Mouse (Mus musculus): Measurements from ENCODE around the gene Ntsr1. TPM values are rescaled to one million over a fixed set of nuclear protein-coding genes. Genes with fewer than 3 reads are reported as not detected.

The Ntsr1 gene
- total and polyA plus RNA-seq, 3 experiments: not detected

GRCm38 (mm10) chr2:180484882-180485281 is 14.9 kb upstream of the Ntsr1 start:
- no peak for DNase-seq (ENCODE audit: low read depth, low spot score)
- H3K27me3 ChIP-seq (ENCODE audit: control insufficient read depth in 1 of 2, insufficient read depth in 2 of 2, low read length in 2 of 2): peaks cover 2 to 9% of the 10 kb centered on the region in 2 experiments

DNA sequence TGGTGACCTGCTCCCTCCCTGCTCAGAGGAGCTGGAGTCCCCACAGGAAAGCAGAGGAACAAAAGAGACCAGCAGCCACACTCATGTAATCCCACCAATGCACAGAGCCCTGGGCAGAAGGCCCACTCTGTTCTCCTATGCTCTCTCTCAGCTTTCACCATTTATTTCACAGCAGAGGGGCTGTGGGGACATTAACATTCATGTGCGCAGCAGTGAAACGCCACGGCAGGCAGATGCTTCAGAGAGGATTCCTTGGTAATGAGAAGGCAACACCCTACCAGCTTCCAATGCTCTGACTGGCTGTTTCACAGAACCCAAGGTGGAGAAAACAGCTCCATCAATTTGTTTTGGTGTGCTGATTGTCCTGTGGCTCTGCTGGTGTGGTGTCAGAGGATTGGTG is 14.5 kb upstream of the Ntsr1 start:
- no peak for TF ChIP-seq MYB (IDR thresholded peaks at IDR 0.05; ENCODE audit: low read depth, low read length)
- TF ChIP-seq SMC3 (IDR thresholded peaks at IDR 0.05; ENCODE audit: low read depth, low read length): no peak
- TF ChIP-seq ZMIZ1 (IDR thresholded peaks at IDR 0.05; ENCODE audit: low read depth, low read length): no peak
- TF ChIP-seq POLR2A (IDR thresholded peaks at IDR 0.05; ENCODE audit: control insufficient read depth in 1 of 2, insufficient read depth in 1 of 2, low read depth in 1 of 2, low read length in 2 of 2, poor library complexity in 1 of 2): no peak
- TF ChIP-seq HCFC1 (IDR thresholded peaks at IDR 0.05; ENCODE audit: low read depth, low read length): no peak
- no peak for TF ChIP-seq TAL1 (IDR thresholded peaks at IDR 0.05; ENCODE audit: low read length)
- H3K4me1 ChIP-seq (ENCODE audit: control insufficient read depth in 1 of 2, insufficient read depth in 2 of 2, low read length in 2 of 2): no peaks in the 10 kb centered on the region
- peaks cover 2 to 10% of the 10 kb centered on the region in 2 experiments for H3K27me3 ChIP-seq (ENCODE audit: control insufficient read depth in 1 of 2, insufficient read depth in 2 of 2, low read length in 2 of 2)
- no peak overlapping the region for H3K9ac ChIP-seq (ENCODE audit: control insufficient read depth, low read depth, low read length, poor library complexity, severe bottlenecking)
- H3K9me3 ChIP-seq (replicated peaks; ENCODE audit: insufficient read depth, low read length): no peaks in the 10 kb centered on the region
- H3K27ac ChIP-seq (ENCODE audit: control insufficient read depth, low read depth, low read length): no peak overlapping the region
- no peaks in the 10 kb centered on the region for H3K36me3 ChIP-seq (ENCODE audit: control insufficient read depth in 1 of 2, insufficient read depth in 2 of 2, low read length in 2 of 2)
- no peak for DNase-seq (ENCODE audit: low read depth, low spot score)
- H3K79me2 ChIP-seq (ENCODE audit: control insufficient read depth, insufficient read depth, low read length, poor library complexity): no peaks in the 10 kb centered on the region
- no peak overlapping the region for H3K4me3 ChIP-seq (ENCODE audit: control insufficient read depth in 1 of 2, insufficient read depth in 1 of 2, low read depth in 2 of 2, low read length in 2 of 2)

More at GRCm38 (mm10) chr2:180484882-180485281, 14.9 kb upstream of the Ntsr1 start:
- Histone ChIP-seq H3K36me3 (ENCODE audit: control insufficient read depth in 1 of 2, insufficient read depth in 2 of 2, low read length in 2 of 2) (no peaks in the 10 kb centered on the region), H3K4me1 (ENCODE audit: control insufficient read depth in 1 of 2, insufficient read depth in 2 of 2, low read length in 2 of 2) (no peaks in the 10 kb centered on the region), H3K9ac (ENCODE audit: control insufficient read depth, low read depth, low read length, poor library complexity, severe bottlenecking) (no peak overlapping the region), H3K79me2 (ENCODE audit: control insufficient read depth, insufficient read depth, low read length, poor library complexity) (no peaks in the 10 kb centered on the region), H3K27ac (ENCODE audit: control insufficient read depth, low read depth, low read length) (no peak overlapping the region), H3K9me3 (replicated peaks; ENCODE audit: insufficient read depth, low read length) (no peaks in the 10 kb centered on the region), H3K4me3 (ENCODE audit: control insufficient read depth in 1 of 2, insufficient read depth in 1 of 2, low read depth in 2 of 2, low read length in 2 of 2) (no peak overlapping the region)
- TF ChIP-seq MYB (IDR thresholded peaks at IDR 0.05; ENCODE audit: low read depth, low read length) (no peak), BHLHE40 (IDR thresholded peaks at IDR 0.05; ENCODE audit: borderline replicate concordance, low read depth, low read length) (no peak), MAX (IDR thresholded peaks at IDR 0.05; ENCODE audit: low read length) (no peak), ZC3H11A (IDR thresholded peaks at IDR 0.05; ENCODE audit: low read depth, low read length) (no peak), MEF2A (IDR thresholded peaks at IDR 0.05; ENCODE audit: extremely low read depth, insufficient replicate concordance, low read depth, low read length, poor library complexity, severe bottlenecking) (no peak), HCFC1 (IDR thresholded peaks at IDR 0.05; ENCODE audit: low read depth, low read length) (no peak), ZNF384 (IDR thresholded peaks at IDR 0.05; ENCODE audit: low read depth, low read length) (no peak), MAFK (IDR thresholded peaks at IDR 0.05; ENCODE audit: borderline replicate concordance, low read depth, low read length) (no peak), GABPA (IDR thresholded peaks at IDR 0.05; ENCODE audit: low read depth, low read length) (no peak), CHD2 (IDR thresholded peaks at IDR 0.05; ENCODE audit: low read length) (no peak), NELFE (IDR thresholded peaks at IDR 0.05; ENCODE audit: low read depth, low read length) (no peak)
